Mouse (Mus musculus) neutrophil, adult 5-6 weeks (primary cell): ENCODE measurements around the gene Aoc2. TPM values are rescaled to one million over a fixed set of nuclear protein-coding genes. Genes with fewer than 3 reads are reported as not detected.

Experiments
- ATAC-seq: fragments of 151-379, 151-347 bp; 2 replicates; pipeline ENCODE4 v1.8.0; 2017; ENCODE audit warnings: mild to moderate bottlenecking, moderate TSS enrichment; ENCODE audit not compliant: insufficient number of reproducible peaks, poor library complexity, low FRiP score, severe bottlenecking; ENCODE audit errors: extremely low read depth
- total RNA-seq: library from RNA; stranded (forward); fragments of 200-1000 nt; gene quantifications from 2 replicates; pipeline ENCODE4 v1.2.3, GENCODE M21; 2017

The Aoc2 gene
- total RNA-seq: 3.6 and 4.9 TPM in 2 replicates

DNA sequence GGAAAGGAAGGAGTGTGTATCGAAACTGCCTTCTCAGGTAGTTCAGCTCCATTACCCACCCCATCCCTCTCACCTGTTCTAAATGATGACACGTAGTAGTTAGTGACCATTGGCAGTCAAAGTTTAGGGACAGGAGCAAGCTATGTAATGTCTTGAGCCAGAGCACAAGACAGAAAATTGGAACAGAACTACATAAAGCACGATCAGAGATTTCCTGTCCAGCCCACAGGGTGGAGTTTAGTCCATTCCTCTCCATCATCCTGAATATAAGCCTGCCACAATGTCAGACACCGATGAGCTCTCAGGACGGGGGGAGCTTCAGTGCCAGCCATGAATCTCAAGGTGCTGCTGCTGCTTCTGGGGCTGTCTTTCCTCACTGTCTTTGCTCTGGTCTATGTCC, at the start of gene Aoc2:
TSS of gene Aoc2 (plus strand) at position 301 of the 400 bp plus-strand sequence.
- no peak for ATAC-seq

DNA sequence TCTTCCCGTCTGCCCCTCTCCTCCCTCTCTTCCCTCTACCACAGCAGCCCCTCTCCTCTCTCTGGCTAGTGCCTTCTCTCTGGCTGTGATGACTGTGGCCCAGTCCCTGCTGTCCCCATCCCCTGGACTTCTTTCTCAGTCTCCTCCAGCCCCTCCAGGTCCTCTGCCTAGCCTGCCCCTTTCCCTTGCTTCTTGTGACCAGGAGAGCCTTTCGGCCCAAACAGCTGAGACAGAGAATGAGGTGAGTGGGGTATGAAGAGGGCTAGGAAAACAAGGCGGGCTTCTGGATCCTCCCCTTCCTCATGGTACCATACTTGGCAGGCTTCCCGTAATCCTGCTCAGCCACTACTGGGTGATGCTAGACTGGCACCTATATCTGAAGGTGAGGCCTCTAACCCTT, 49.6 kb upstream of the Aoc2 start:
- no peak for ATAC-seq

DNA sequence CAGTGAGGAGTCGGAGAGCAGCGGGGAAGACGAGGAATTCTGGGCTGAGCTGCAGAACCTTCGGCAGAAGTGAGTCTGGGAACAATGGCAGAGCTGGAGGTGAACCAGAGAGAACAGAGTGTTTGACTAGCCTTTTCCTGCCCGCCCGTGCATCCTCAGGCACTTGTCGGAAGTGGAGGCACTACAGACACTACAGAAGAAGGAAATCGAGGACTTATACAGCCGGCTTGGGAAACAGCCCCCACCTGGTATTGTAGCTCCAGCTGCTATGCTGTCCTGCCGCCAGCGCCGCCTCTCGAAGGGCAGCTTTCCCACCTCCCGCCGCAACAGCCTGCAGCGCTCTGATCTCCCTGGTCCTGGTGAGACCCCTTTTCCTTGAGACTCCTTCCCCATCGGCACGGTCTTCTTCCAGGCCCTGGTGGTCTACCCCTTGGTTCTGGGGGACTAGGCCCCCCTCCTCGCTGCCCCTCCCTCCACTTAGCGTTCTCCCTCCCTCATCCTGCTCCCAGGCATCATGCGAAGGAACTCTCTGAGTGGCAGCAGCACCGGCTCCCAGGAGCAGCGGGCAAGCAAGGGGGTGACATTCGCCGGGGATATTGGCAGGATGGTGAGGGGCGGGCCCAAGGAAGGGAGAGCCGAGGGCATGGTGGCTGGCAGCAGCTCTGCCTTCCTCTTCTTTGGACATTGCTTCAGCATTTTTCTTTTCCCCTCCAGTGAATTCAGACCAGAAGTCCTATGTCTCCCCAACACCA, 48.4 kb upstream of the Aoc2 start:
- no peak for ATAC-seq

DNA sequence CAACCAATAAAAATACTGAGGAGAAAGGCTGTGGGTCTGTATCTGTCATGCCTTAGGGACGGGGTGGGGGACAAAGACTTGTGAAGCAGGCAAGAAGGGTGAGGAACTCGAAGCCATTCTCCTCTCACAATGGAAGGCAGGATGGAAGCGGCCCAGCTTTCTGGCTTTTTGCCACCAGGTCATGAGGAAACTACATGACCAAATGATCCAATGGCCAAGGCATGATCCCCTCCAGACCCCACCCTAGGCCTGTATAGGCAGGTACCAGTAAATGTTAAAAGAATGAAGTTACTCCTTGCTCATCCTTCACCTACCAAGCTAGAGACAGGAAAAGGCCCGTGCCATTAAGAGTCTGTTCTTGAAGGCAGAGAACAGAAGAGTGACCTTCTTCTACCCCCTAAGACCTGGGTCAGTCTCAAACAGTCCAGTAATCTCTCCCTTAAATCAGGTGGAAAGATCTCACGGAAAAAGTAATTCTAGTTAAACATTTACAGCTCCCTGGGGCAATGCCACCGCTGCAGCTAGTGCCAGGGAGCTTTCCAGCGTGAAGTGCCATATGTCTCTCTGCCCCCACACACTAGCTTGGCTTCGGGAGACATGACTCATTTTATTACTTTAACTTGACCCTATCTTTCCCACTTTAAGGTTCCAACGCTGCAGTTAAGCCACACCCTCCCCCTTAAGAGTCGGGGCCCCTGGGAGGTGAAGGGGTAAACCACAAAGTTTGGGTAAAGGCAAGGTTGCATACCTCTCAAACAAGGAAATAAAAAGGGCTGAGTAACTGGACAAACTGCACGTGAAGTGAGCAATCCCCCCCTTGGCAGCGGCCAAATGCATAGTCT, 47.3 kb upstream of the Aoc2 start:
- ATAC-seq: no peak

DNA sequence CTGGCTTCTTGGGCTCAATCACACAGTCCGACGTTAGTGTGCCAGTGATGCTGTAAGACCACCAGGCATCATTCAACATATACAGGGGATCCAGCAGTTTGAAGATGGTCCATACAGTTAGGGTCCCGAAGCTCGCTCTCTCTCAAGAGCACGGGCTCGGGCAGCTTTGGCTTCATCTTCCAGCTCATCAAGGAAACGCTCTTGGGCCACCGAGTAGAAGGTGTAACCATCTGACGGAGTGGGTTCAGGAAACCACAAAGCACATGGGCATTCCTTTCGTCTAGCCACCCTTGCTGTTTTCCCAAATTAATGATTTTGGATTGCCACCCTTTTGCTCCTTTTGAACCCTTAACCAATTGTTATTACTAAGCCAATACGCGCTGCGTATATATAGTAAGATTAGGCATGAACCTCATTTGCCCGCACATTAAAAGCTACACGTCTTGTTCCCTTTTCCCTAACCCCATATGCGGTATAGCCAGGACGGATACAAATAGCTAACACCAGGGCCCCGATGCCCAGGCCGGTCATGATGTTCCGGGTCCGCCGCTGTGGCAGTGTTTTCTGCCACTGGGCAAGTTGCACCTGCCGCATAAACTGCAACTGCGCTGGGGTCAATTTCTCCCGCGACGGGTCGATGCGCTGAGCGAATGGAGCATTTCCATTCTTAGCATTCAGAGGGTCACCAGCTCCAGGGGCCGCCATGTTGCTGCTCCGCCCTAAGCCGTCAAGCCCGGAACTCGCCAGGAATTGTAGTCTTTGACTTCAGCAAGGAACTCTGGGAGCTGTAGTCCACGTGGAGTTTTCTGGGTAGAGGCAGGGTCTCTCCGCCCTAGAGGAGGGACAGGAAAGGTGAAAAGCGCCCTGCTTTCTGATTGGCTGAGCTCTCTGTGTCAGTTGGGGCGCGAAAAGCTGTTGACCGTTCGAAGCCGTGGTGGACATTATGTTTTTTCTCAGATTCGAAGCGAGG, 46.4 kb upstream of the Aoc2 start, which contains the start of the genes Cntd1 and Coa3:
TSS of gene Cntd1 (plus strand) at position 790 of the 970 bp plus-strand sequence.
TSS of gene Coa3 (minus strand) at position 892 of the 970 bp plus-strand sequence.
- ATAC-seq: peak; percentile 88

DNA sequence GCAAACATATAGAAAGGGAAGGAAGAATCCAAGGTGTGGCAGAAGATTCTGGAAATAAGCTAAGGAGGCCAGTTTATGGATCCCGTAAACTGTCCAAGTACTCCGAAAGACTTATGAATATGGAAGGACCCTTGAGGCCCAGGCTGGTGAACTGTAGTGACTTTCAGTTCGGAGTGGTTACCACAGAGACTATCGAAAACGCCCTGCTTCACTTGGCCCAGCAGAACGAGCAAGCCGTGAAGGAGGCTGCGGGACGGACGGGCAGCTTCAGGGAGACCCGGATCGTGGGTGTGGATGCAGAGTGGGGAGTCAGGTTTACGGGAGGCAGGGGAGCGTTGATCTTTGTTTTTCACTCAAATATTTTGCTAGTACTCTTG, 45.7 kb upstream of the Aoc2 start:
- ATAC-seq: no peak

DNA sequence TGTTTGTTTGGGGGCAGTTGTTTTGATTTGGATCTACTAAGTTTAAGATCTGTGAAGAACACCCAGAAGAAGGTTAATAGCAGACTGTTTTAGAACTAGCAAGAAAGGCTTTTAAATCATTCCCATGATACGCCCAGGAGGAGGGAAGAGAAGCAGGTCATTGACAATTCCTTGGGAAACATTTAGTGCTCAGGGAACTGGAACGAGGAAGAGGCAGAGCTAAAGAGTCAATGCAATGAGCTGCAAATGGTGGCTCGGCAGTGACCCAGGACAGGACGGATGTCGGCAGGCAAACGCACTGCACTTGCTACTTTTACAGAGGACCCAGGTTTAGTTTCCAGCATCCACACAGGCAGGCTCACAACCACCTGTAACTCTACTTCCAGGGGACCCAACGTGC, 44.0 kb upstream of the Aoc2 start:
- ATAC-seq: no peak

DNA sequence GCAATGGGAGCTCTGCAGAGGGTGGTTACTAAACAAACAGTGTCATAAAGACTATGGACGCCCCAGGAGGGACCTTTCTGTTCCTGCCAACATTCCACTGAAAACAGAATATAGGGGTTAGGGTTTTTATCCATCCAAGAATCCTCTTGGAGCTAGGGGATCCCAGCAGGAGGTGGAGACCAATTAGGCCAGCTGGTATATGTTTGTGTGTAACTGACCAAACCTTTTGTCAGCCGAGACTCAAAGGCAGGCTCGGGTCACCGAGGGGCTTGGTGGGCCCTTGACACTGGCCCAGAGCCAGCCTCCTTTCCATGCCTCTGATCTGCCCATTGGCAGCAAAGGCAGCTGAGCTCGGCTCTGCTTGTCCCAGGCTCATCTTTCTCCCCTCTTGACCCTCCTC, 42.0 kb upstream of the Aoc2 start:
- no peak for ATAC-seq

DNA sequence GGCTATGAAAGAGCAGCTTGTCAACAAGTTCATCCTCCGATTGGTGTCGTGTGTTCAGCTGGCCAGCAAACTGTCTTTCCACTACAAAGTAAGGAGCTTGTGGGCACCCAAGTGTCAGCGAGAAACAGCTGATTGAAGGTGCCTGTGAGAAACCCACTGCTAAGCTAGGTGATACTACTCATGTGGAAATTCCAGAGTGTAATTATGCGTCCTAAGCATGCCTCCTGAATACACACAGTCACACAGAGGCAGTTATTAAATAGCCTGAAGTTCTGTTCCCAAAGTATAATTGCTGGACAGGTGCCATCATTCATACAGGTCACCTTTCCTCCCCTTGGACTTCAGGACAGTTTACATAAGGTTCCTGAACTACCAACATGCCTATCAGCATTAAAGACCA, 41.1 kb upstream of the Aoc2 start:
- no peak for ATAC-seq

DNA sequence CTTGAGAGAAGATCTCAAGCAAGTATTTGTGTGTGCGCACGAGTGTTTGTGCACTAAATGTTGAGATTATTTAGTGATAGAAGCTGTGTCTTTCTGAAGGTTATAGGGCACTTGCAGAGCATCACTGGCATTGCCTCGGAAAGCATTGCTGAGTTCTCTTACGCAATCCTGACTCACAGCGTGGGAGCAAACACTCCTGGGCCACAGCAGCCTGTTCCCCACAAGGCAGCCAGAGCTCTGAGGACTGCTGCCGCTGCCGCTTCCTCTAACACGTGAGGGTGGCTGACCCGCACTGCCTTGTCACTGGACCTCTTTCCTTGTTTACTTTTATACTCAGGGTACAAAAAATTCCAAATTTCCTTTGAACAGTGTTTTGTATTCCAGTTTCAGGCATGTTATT, 37.6 kb upstream of the Aoc2 start:
- peak; percentile 69 for ATAC-seq

DNA sequence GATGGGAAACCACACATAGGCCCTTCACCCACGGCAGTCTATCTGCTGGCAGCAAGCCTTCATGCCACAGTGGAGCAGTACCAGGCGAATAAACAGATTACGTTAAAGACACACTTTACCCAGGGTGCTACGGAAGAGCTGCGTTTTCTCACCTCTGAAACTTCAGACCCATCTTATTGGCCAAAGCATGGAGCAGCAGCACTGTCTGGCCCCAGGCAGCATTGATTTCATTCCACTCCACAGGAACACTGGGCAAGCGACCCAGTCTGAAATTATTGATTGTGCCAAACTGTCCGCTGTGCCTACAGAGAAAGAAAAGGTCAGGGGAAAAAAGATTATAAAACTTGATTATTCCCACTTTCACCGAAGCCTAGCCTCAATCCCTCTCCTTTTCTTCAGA, 33.6 kb upstream of the Aoc2 start:
- ATAC-seq: no peak

DNA sequence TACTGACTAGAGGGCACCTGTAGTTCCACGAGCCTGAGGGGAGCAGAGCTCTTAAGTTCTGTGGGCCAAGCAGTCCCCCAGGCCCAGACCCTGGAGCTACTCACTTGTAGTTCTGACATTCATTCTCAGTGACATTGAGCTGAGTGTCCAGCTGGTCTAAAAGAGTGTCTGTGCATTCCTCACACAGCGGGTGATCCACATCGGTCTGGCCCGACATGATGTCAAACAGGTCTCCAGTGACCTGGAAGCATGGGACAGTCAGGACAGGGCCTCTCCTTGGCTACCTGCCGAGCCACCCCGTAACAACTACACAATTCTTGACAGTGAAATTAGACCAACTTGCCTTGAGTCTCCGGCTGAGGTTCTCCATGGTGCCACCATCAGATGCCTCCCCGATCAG, 29.7 kb upstream of the Aoc2 start:
- ATAC-seq: no peak

DNA sequence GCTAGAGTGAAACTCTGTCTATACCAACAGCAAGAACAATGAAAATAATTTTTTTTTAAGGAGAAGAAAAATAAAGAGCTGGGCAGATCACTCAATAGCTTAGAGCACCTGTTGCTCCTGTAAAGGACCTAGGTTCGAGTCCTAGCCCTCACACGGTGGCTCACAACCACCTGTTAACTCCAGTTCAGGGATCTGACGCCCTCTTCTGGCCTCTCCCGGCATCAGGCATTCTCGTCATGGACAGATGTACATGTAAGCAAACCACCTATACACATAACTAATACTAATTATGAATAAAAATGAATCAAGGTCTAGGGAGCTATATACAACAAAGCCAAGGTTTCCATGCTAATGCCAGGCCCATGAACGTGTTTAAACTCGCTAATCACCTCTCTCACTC, 24.0 kb upstream of the Aoc2 start:
- no peak for ATAC-seq

DNA sequence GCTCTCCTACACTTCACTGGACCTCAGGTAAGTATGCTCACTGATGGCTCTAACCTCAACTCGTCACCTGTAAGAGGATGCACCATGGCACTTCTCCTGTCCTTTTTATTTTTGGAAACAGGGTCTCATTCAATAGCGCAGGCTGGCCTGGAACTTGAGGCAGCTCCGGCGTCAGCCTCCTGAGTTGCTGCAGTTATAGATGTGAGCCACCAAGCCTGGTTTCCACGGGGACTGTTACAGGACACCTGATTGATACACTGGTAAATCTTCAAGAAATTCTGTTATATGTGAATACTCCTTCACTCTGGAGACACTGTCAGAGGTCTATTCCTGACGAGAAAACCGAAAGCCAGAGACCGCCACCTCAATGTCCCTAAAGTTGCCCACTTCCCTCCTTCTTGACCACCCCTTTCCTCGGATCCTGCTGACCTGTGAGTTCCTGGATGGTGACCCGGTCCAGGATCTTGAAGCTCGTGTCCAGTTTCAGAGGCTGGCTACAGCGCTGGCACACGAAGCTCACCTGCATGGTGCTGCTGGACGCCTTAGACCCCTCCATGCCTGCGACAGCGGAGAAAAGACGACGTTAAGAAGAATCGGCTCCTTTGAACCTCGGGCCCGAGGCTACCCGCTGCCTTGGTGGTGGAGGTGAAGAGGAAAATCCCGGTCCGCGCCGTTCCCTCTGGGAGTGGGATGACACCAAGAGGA, 23.4 kb upstream of the Aoc2 start:
- no peak for ATAC-seq

DNA sequence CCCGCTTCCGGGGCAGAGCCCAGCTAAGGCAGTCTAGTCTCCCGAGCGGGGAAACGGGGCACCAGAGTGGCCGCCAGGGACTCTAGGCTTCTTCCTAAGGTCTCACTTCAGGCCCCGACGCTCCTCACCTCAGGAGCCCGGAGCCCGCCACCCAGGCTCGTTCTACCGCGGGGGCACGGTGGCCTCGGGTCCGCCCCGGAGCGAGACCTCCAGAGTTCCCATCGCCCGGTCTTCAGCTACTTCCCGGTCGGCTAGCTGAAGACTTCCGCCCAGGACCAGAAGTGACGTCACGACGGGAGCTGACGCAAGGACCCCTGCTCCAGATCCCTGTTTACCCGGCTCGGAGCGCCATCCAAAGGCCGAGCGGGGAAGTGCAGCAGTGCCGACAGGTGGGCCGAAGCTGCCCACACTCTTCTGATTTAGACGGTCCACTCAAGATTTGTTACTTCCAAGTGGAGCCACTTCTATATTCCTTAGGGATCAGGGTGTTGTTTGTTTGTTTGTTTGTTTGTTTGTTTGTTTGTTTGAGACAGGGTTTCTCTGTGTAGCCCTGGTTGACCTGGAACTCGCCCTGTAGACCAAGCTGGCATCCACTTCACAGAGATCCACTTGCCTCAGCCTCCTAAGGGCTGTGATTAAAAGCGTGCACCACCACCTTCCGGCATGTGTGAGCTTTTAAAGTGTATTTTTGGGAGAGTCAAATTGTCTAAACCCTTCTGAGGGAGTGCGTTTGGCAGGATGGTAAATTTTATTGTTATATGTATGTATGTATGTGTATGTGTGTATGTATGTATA, 22.7 kb upstream of the Aoc2 start, which contains the start of gene Becn1:
TSS of gene Becn1 (minus strand) at position 283 of the 795 bp plus-strand sequence.
- peak; percentile 95 for ATAC-seq

DNA sequence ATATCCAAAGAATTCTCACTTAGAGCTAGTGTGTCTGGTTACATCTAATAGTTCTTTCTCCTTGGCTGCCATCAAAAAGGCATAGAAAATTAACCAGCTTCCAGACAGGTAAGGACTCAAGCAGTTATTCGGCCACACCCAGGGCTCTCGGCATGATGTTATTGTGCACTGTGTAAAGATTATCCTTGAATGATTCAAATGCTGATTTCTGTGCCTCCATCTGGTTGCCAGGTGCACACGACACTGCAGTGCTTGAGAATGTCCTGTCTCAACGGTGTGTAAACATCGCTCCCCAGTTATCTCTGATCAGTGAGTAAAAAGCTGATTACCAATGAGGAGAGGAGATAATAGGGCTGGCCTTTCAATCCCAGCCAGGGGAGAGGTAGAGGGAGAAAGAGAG, 17.1 kb upstream of the Aoc2 start:
- no peak for ATAC-seq

DNA sequence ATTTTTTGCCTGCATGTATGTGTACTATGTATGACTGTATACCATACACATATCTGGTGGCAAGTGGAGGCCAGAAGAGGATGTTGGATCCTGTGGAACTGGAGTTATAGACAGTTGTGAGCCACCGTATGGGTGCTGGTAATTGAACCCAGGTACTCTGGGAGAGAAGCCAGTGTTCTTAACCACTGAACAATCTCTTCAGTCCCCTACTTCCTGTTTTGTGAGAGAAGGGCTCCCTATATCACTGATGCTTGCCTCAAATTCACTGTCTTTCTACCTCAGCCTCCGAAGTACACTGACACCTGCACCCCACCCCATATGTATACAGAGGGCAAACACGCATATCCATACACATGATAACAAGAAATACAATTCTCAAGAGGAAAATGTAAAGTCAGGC, 13.8 kb upstream of the Aoc2 start:
- no peak for ATAC-seq

DNA sequence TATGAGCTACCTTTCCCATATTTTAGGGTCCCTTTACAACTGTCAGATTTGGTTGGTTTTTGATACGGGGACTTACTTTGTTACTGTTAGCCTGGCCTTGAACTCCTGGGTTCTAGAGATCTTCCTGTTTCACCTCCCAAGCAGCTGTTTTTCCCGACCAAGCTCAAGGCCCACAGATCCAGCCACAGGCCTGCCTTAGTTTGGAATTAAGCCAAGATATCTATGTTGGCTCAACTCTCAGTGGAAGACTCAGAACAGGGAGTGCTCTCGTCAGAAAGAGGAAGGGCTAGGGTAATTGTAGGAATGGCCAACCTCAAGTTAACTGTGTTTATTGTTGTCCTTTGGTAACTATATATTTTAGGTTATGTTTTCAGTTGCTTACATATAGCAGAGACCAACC, 12.7 kb upstream of the Aoc2 start:
- no peak for ATAC-seq
